Mouse (Mus musculus): ENCODE results near the gene Ubiad1. TPM values are rescaled to one million over a fixed set of nuclear protein-coding genes. Genes with fewer than 3 reads are reported as not detected.

The Ubiad1 gene
- polyA plus RNA-seq, 1 experiment from 2014 or later = 20.5 TPM

GRCm38 (mm10) chr4:148442598-148442997, 2.0 kb downstream of the Ubiad1 start:
- H3K36me3 ChIP-seq = no peaks in the 10 kb centered on the region; the same call in 1 of the 2 replicates
- H3K27ac ChIP-seq (replicated peaks) = no peak overlapping the region
- no peak for ATAC-seq (ENCODE audit: low FRiP score, low read depth)
- peaks cover 18% of the 10 kb centered on the region for H3K4me1 ChIP-seq
- H3K4me2 ChIP-seq (replicated peaks) = no peak overlapping the region
- H3K9me3 ChIP-seq = no peaks in the 10 kb centered on the region
- no peak overlapping the region for H3K4me3 ChIP-seq
- 95% methylated on average over 7 of the region's 7 CpGs for WGBS
- H3K9ac ChIP-seq (replicated peaks) = no peak overlapping the region
- no peaks in the 10 kb centered on the region for H3K27me3 ChIP-seq

- Histone ChIP-seq H3K9ac (replicated peaks) (no peak overlapping the region), H3K27ac (replicated peaks) (no peak overlapping the region), H3K27me3 (no peaks in the 10 kb centered on the region), H3K4me3 (no peak overlapping the region), H3K4me1 (peaks cover 16% of the 10 kb centered on the region; the same call in 1 of the 2 replicates), H3K4me2 (replicated peaks) (no peak overlapping the region), H3K36me3 (no peaks in the 10 kb centered on the region; the same call in 1 of the 2 replicates), H3K9me3 (no peaks in the 10 kb centered on the region)
- WGBS = 90% methylated on average over 5 of the region's 5 CpGs
- no peak for ATAC-seq (ENCODE audit: low FRiP score, low read depth)
Measured at GRCm38 (mm10) chr4:148441931-148442330, 2.6 kb downstream of the Ubiad1 start.

GRCm38 (mm10) chr4:148435657-148436330, 8.8 kb downstream of the Ubiad1 start:
- peak; percentile 56; the same call in 1 of the 2 replicates for ATAC-seq (ENCODE audit: low FRiP score, low read depth)
- Histone ChIP-seq H3K9me3 (no peaks in the 10 kb centered on the region), H3K27ac (replicated peaks) (no peak overlapping the region)

GRCm38 (mm10) chr4:148435106-148435505, 9.5 kb downstream of the Ubiad1 start:
- 82% methylated on average over 3 of the region's 3 CpGs for WGBS
- H3K4me1 ChIP-seq = no peaks in the 10 kb centered on the region
- no peaks in the 10 kb centered on the region for H3K9me3 ChIP-seq
- H3K36me3 ChIP-seq = no peaks in the 10 kb centered on the region; the same call in 1 of the 2 replicates
- no peak overlapping the region for H3K4me2 ChIP-seq (replicated peaks)
- H3K4me3 ChIP-seq = no peak overlapping the region
- no peak for ATAC-seq (ENCODE audit: low FRiP score, low read depth)
- H3K27me3 ChIP-seq = 0 out of 2 replicates have a peak, but pooled peaks cover 5% of the 10 kb centered on the region
- no peak overlapping the region for H3K27ac ChIP-seq (replicated peaks)
- no peak overlapping the region for H3K9ac ChIP-seq (replicated peaks)

More at GRCm38 (mm10) chr4:148435657-148436330, 8.8 kb downstream of the Ubiad1 start:
- H3K36me3 ChIP-seq = no peaks in the 10 kb centered on the region; the same call in 1 of the 2 replicates
- H3K9ac ChIP-seq (replicated peaks) = no peak overlapping the region
- no peaks in the 10 kb centered on the region for H3K4me1 ChIP-seq
- WGBS = 68% methylated on average over 6 of the region's 6 CpGs
- H3K4me2 ChIP-seq (replicated peaks) = no peak overlapping the region
- no peak overlapping the region for H3K4me3 ChIP-seq
- H3K27me3 ChIP-seq = 0 out of 2 replicates have a peak, but pooled peaks cover 5% of the 10 kb centered on the region

GRCm38 (mm10) chr4:148434554-148434953, 10.0 kb downstream of the Ubiad1 start:
- Histone ChIP-seq H3K4me3 (no peak overlapping the region), H3K4me1 (no peaks in the 10 kb centered on the region), H3K4me2 (replicated peaks) (no peak overlapping the region), H3K27me3 (0 out of 2 replicates have a peak, but pooled peaks cover 5% of the 10 kb centered on the region), H3K9me3 (no peaks in the 10 kb centered on the region), H3K27ac (replicated peaks) (no peak overlapping the region), H3K9ac (replicated peaks) (no peak overlapping the region), H3K36me3 (no peaks in the 10 kb centered on the region)
- 85% methylated on average over 4 of the region's 4 CpGs for WGBS
- ATAC-seq (ENCODE audit: low FRiP score, low read depth) = no peak

GRCm38 (mm10) chr4:148433813-148434212, 10.8 kb downstream of the Ubiad1 start:
- 78% methylated on average over 5 of the region's 5 CpGs for WGBS
- Histone ChIP-seq H3K4me2 (replicated peaks) (no peak overlapping the region), H3K9me3 (no peaks in the 10 kb centered on the region), H3K27ac (replicated peaks) (no peak overlapping the region), H3K4me3 (no peak overlapping the region), H3K27me3 (0 out of 2 replicates have a peak, but pooled peaks cover 5% of the 10 kb centered on the region), H3K9ac (replicated peaks) (no peak overlapping the region), H3K36me3 (no peaks in the 10 kb centered on the region), H3K4me1 (peaks cover 4% of the 10 kb centered on the region; the same call in 1 of the 2 replicates)
- no peak for ATAC-seq (ENCODE audit: low FRiP score, low read depth)

- Histone ChIP-seq H3K4me1 (peaks cover 4% of the 10 kb centered on the region; the same call in 1 of the 2 replicates), H3K36me3 (no peaks in the 10 kb centered on the region), H3K9ac (replicated peaks) (no peak overlapping the region), H3K4me3 (no peak overlapping the region), H3K4me2 (replicated peaks) (no peak overlapping the region), H3K9me3 (no peaks in the 10 kb centered on the region), H3K27ac (replicated peaks) (no peak overlapping the region), H3K27me3 (0 out of 2 replicates have a peak, but pooled peaks cover 5% of the 10 kb centered on the region)
- ATAC-seq (ENCODE audit: low FRiP score, low read depth) = no peak
- 91% methylated on average over 18 of the region's 18 CpGs for WGBS
Measured at GRCm38 (mm10) chr4:148433336-148433735, 11.2 kb downstream of the Ubiad1 start.

GRCm38 (mm10) chr4:148432488-148432887, 12.1 kb downstream of the Ubiad1 start:
- Histone ChIP-seq H3K4me2 (replicated peaks) (no peak overlapping the region), H3K4me1 (peaks cover 8% of the 10 kb centered on the region; the same call in 1 of the 2 replicates), H3K36me3 (no peaks in the 10 kb centered on the region), H3K4me3 (no peak overlapping the region), H3K27me3 (peaks cover 5% of the 10 kb centered on the region; the same call in 1 of the 2 replicates), H3K9ac (replicated peaks) (no peak overlapping the region), H3K27ac (replicated peaks) (no peak overlapping the region), H3K9me3 (no peaks in the 10 kb centered on the region)
- WGBS = 84% methylated on average over 4 of the region's 4 CpGs
- ATAC-seq (ENCODE audit: low FRiP score, low read depth) = no peak

GRCm38 (mm10) chr4:148430880-148431519, 13.6 kb downstream of the Ubiad1 start:
- ATAC-seq (ENCODE audit: low FRiP score, low read depth) = no peak
- no peak overlapping the region for H3K27ac ChIP-seq (replicated peaks)
- no peaks in the 10 kb centered on the region for H3K9me3 ChIP-seq
- no peak overlapping the region for H3K9ac ChIP-seq (replicated peaks)
- 87% methylated on average over 11 of the region's 11 CpGs for WGBS
- peaks cover 5% of the 10 kb centered on the region; the same call in 1 of the 2 replicates for H3K27me3 ChIP-seq
- H3K4me1 ChIP-seq = peaks cover 8% of the 10 kb centered on the region; the same call in 1 of the 2 replicates
- no peaks in the 10 kb centered on the region for H3K36me3 ChIP-seq
- H3K4me2 ChIP-seq (replicated peaks) = no peak overlapping the region
- H3K4me3 ChIP-seq = no peak overlapping the region

- no peak overlapping the region for H3K27ac ChIP-seq (replicated peaks)
- H3K4me1 ChIP-seq = peaks cover 8% of the 10 kb centered on the region; the same call in 1 of the 2 replicates
- no peak overlapping the region for H3K4me2 ChIP-seq (replicated peaks)
- H3K9me3 ChIP-seq = no peaks in the 10 kb centered on the region
- ATAC-seq (ENCODE audit: low FRiP score, low read depth) = peak; percentile 72
- no peak overlapping the region for H3K9ac ChIP-seq (replicated peaks)
- 21% methylated on average over 6 of the region's 6 CpGs for WGBS
- no peak overlapping the region for H3K4me3 ChIP-seq
- no peaks in the 10 kb centered on the region for H3K36me3 ChIP-seq
- H3K27me3 ChIP-seq = no peaks in the 10 kb centered on the region; the same call in 1 of the 2 replicates
Measured at GRCm38 (mm10) chr4:148429686-148430085, 14.9 kb downstream of the Ubiad1 start.

GRCm38 (mm10) chr4:148429121-148429520, 15.4 kb downstream of the Ubiad1 start:
- no peaks in the 10 kb centered on the region for H3K36me3 ChIP-seq
- 0 out of 2 replicates have a peak, but pooled peaks have one; percentile 7 for ATAC-seq (ENCODE audit: low FRiP score, low read depth)
- H3K9ac ChIP-seq (replicated peaks) = no peak overlapping the region
- no peak overlapping the region for H3K4me3 ChIP-seq
- no peak overlapping the region for H3K4me2 ChIP-seq (replicated peaks)
- no peaks in the 10 kb centered on the region; the same call in 1 of the 2 replicates for H3K27me3 ChIP-seq
- H3K4me1 ChIP-seq = peaks cover 8% of the 10 kb centered on the region; the same call in 1 of the 2 replicates
- 85% methylated on average over 11 of the region's 11 CpGs for WGBS
- H3K9me3 ChIP-seq = no peaks in the 10 kb centered on the region
- H3K27ac ChIP-seq (replicated peaks) = no peak overlapping the region

GRCm38 (mm10) chr4:148428544-148428943, 16.0 kb downstream of the Ubiad1 start:
- Histone ChIP-seq H3K4me2 (replicated peaks) (no peak overlapping the region), H3K27me3 (no peaks in the 10 kb centered on the region; the same call in 1 of the 2 replicates), H3K36me3 (no peaks in the 10 kb centered on the region), H3K4me1 (peaks cover 8% of the 10 kb centered on the region; the same call in 1 of the 2 replicates), H3K9me3 (no peaks in the 10 kb centered on the region), H3K9ac (replicated peaks) (0 out of 2 replicates have a peak overlapping the region, but pooled peaks have one; percentile 32), H3K27ac (replicated peaks) (no peak overlapping the region), H3K4me3 (no peak overlapping the region)
- 90% methylated on average over 5 of the region's 5 CpGs for WGBS
- no peak for ATAC-seq (ENCODE audit: low FRiP score, low read depth)

Measured in midbrain, embryonic 12.5 days (tissue).